Mouse (Mus musculus): Measurements from ENCODE around the gene Rprd1b. TPM values are rescaled to one million over a fixed set of nuclear protein-coding genes. Genes with fewer than 3 reads are reported as not detected.

Rprd1b gene
- polyA plus RNA-seq, 1 experiment = not detected

- H3K4me1 ChIP-seq (ENCODE audit: control insufficient read depth, insufficient read depth, low read length) = peaks cover 20% of the 10 kb centered on the region; the same call in 1 of the 2 replicates
- H3K4me3 ChIP-seq (ENCODE audit: insufficient read depth, low read depth, low read length) = no peak overlapping the region
- TF ChIP-seq CTCF (IDR thresholded peaks at IDR 0.05; ENCODE audit: insufficient read depth, low read depth, low read length) (no peak), POLR2A (IDR thresholded peaks at IDR 0.05; ENCODE audit: insufficient read depth, low read depth, low read length) (no peak)
- no peak overlapping the region for H3K27ac ChIP-seq (ENCODE audit: insufficient read depth, low read depth, low read length)
- WGBS = 94% methylated on average over 15 of the region's 15 CpGs
Measured at GRCm38 (mm10) chr2:158174958-158175357, 146.7 kb downstream of the Rprd1b start.

- Histone ChIP-seq H3K4me3 (ENCODE audit: insufficient read depth, low read depth, low read length) (no peak overlapping the region), H3K4me1 (ENCODE audit: control insufficient read depth, insufficient read depth, low read length) (peaks cover 20% of the 10 kb centered on the region; the same call in 1 of the 2 replicates), H3K27ac (ENCODE audit: insufficient read depth, low read depth, low read length) (no peak overlapping the region)
- TF ChIP-seq POLR2A (IDR thresholded peaks at IDR 0.05; ENCODE audit: insufficient read depth, low read depth, low read length) (no peak), CTCF (IDR thresholded peaks at IDR 0.05; ENCODE audit: insufficient read depth, low read depth, low read length) (no peak)
- 93% methylated on average over 3 of the region's 3 CpGs for WGBS
Measured at GRCm38 (mm10) chr2:158175433-158175832, 147.1 kb downstream of the Rprd1b start.

- Histone ChIP-seq H3K27ac (ENCODE audit: insufficient read depth, low read depth, low read length) (no peak overlapping the region), H3K4me1 (ENCODE audit: control insufficient read depth, insufficient read depth, low read length) (peaks cover 23% of the 10 kb centered on the region), H3K4me3 (ENCODE audit: insufficient read depth, low read depth, low read length) (no peak overlapping the region)
- 97% methylated on average over 9 of the region's 9 CpGs for WGBS
- TF ChIP-seq CTCF (IDR thresholded peaks at IDR 0.05; ENCODE audit: insufficient read depth, low read depth, low read length) = no peak
- no peak for TF ChIP-seq POLR2A (IDR thresholded peaks at IDR 0.05; ENCODE audit: insufficient read depth, low read depth, low read length)
Measured at GRCm38 (mm10) chr2:158176763-158177162, 148.5 kb downstream of the Rprd1b start.

GRCm38 (mm10) chr2:158177574-158177973 is 149.3 kb downstream of the Rprd1b start:
- 48% methylated on average over 3 of the region's 3 CpGs for WGBS
- Histone ChIP-seq H3K4me1 (ENCODE audit: control insufficient read depth, insufficient read depth, low read length) (peaks cover 26% of the 10 kb centered on the region), H3K27ac (ENCODE audit: insufficient read depth, low read depth, low read length) (no peak overlapping the region), H3K4me3 (ENCODE audit: insufficient read depth, low read depth, low read length) (no peak overlapping the region)
- TF ChIP-seq POLR2A (IDR thresholded peaks at IDR 0.05; ENCODE audit: insufficient read depth, low read depth, low read length) (no peak), CTCF (IDR thresholded peaks at IDR 0.05; ENCODE audit: insufficient read depth, low read depth, low read length) (no peak)

- Histone ChIP-seq H3K4me3 (ENCODE audit: insufficient read depth, low read depth, low read length) (no peak overlapping the region), H3K4me1 (ENCODE audit: control insufficient read depth, insufficient read depth, low read length) (peaks cover 26% of the 10 kb centered on the region), H3K27ac (ENCODE audit: insufficient read depth, low read depth, low read length) (no peak overlapping the region)
- TF ChIP-seq CTCF (IDR thresholded peaks at IDR 0.05; ENCODE audit: insufficient read depth, low read depth, low read length) (no peak), POLR2A (IDR thresholded peaks at IDR 0.05; ENCODE audit: insufficient read depth, low read depth, low read length) (no peak)
- 91% methylated on average over 4 of the region's 4 CpGs for WGBS
Measured at GRCm38 (mm10) chr2:158178139-158178538, 149.8 kb downstream of the Rprd1b start.

GRCm38 (mm10) chr2:158178696-158179369 is 150.5 kb downstream of the Rprd1b start:
- Histone ChIP-seq H3K27ac (ENCODE audit: insufficient read depth, low read depth, low read length) (no peak overlapping the region), H3K4me1 (ENCODE audit: control insufficient read depth, insufficient read depth, low read length) (peaks cover 29% of the 10 kb centered on the region), H3K4me3 (ENCODE audit: insufficient read depth, low read depth, low read length) (no peak overlapping the region)
- WGBS = 44% methylated on average over 19 of the region's 19 CpGs
- TF ChIP-seq CTCF (IDR thresholded peaks at IDR 0.05; ENCODE audit: insufficient read depth, low read depth, low read length) (no peak), POLR2A (IDR thresholded peaks at IDR 0.05; ENCODE audit: insufficient read depth, low read depth, low read length) (no peak)

GRCm38 (mm10) chr2:158179370-158180111 is 151.2 kb downstream of the Rprd1b start:
- WGBS = 41% methylated on average over 18 of the region's 18 CpGs
- no peak overlapping the region for H3K4me3 ChIP-seq (ENCODE audit: insufficient read depth, low read depth, low read length)
- peaks cover 29% of the 10 kb centered on the region for H3K4me1 ChIP-seq (ENCODE audit: control insufficient read depth, insufficient read depth, low read length)
- H3K27ac ChIP-seq (ENCODE audit: insufficient read depth, low read depth, low read length) = no peak overlapping the region
- TF ChIP-seq CTCF (IDR thresholded peaks at IDR 0.05; ENCODE audit: insufficient read depth, low read depth, low read length) = no peak
- TF ChIP-seq POLR2A (IDR thresholded peaks at IDR 0.05; ENCODE audit: insufficient read depth, low read depth, low read length) = no peak

- peak; percentile 49; the same call in 1 of the 2 replicates for TF ChIP-seq CTCF (IDR thresholded peaks at IDR 0.05; ENCODE audit: insufficient read depth, low read depth, low read length)
- TF ChIP-seq POLR2A (IDR thresholded peaks at IDR 0.05; ENCODE audit: insufficient read depth, low read depth, low read length) = no peak
- 54% methylated on average over 9 of the region's 9 CpGs for WGBS
- Histone ChIP-seq H3K27ac (ENCODE audit: insufficient read depth, low read depth, low read length) (no peak overlapping the region), H3K4me1 (ENCODE audit: control insufficient read depth, insufficient read depth, low read length) (peaks cover 29% of the 10 kb centered on the region), H3K4me3 (ENCODE audit: insufficient read depth, low read depth, low read length) (no peak overlapping the region)
Measured at GRCm38 (mm10) chr2:158180797-158181196, 152.5 kb downstream of the Rprd1b start.

Other genes with a start within 250 kb of the Rprd1b start
- gene Vstm2l, start 113.8 kb upstream of the Rprd1b start, polyA plus RNA-seq (2012; ENCODE audit: insufficient read depth, insufficient read length, low replicate concordance, missing spikeins) = not detected in 2 replicates
- gene Tti1, start 64 bp upstream of the Rprd1b start, polyA plus RNA-seq (2012; ENCODE audit: insufficient read depth, insufficient read length, low replicate concordance, missing spikeins) = not detected in 2 replicates
- not detected in 2 replicates for gene Tgm2, start 117.9 kb downstream of the Rprd1b start, polyA plus RNA-seq (2012; ENCODE audit: insufficient read depth, insufficient read length, low replicate concordance, missing spikeins)
- not detected in 2 replicates for gene D630003M21Rik, start 200.7 kb downstream of the Rprd1b start, polyA plus RNA-seq (2012; ENCODE audit: insufficient read depth, insufficient read length, low replicate concordance, missing spikeins)
- gene Bpi, start 229.6 kb downstream of the Rprd1b start, polyA plus RNA-seq (2012; ENCODE audit: insufficient read depth, insufficient read length, low replicate concordance, missing spikeins) = not detected in 2 replicates